Mouse (Mus musculus) heart, embryonic 11.5 days (tissue): ENCODE measurements at regions not wholly inside any gene's neighbourhood (a gene's known extent, or its start where the extent isn't known, plus 50 kb on each side); places are given as distances from the start of the nearest gene placed in this dataset.

ENCODE experiments used
- ATAC-seq: fragments of 200-750 bp; cut with Nextera tagmentation; replicated peaks from 2 replicates; pipeline ENCODE4 v1.8.0; 2017; ENCODE audit warnings: moderate library complexity; ENCODE audit not compliant: insufficient number of reproducible peaks, low FRiP score, low TSS enrichment
- H3K27ac ChIP-seq: fragments of 300-500 bp; sonication (generic); 2 replicates; pipeline ENCODE4 v1.5.1; 2014; ENCODE audit warnings: mild to moderate bottlenecking, low read depth, low read length
- H3K27me3 ChIP-seq: fragments of 300-500 bp; sonication (generic); 2 replicates; pipeline ENCODE4 v1.6.1; 2014; ENCODE audit warnings: mild to moderate bottlenecking, low read length, mixed read lengths; ENCODE audit not compliant: control insufficient read depth, insufficient read depth
- H3K36me3 ChIP-seq: fragments of 300-500 bp; sonication (generic); 2 replicates; pipeline ENCODE4 v1.6.1; 2014; ENCODE audit warnings: mild to moderate bottlenecking, low read length, moderate library complexity, mixed read lengths; ENCODE audit not compliant: control insufficient read depth, insufficient read depth
- H3K4me1 ChIP-seq: fragments of 300-500 bp; sonication (generic); 2 replicates; pipeline ENCODE4 v1.6.1; 2014; ENCODE audit warnings: low read length; ENCODE audit not compliant: control insufficient read depth, insufficient read depth
- H3K4me2 ChIP-seq: fragments of 300-500 bp; sonication (generic); 2 replicates; pipeline ENCODE4 v1.6.1; 2014; ENCODE audit warnings: mild to moderate bottlenecking, moderate library complexity
- H3K4me3 ChIP-seq: fragments of 300-500 bp; sonication (generic); 2 replicates; pipeline ENCODE4 v1.5.1; 2014; ENCODE audit warnings: low read depth, low read length
- H3K9ac ChIP-seq: fragments of 300-500 bp; sonication (generic); 2 replicates; pipeline ENCODE4 v1.6.1; 2014; ENCODE audit warnings: mild to moderate bottlenecking, low read depth, low read length, moderate library complexity
- H3K9me3 ChIP-seq: fragments of 300-500 bp; sonication (generic); replicated peaks from 2 replicates; pipeline ENCODE4 v1.6.1; 2016; ENCODE audit warnings: low read length; ENCODE audit not compliant: control insufficient read depth
- WGBS: fragments of 180-500 bp; shearing (Covaris S2); extraction: QIAGEN DNeasy Blood & Tissue Kit; methylation state at CpG from one replicate; pipeline ENCODE4 v1.1.7; 2014; ENCODE audit not compliant: insufficient replicate concordance; 5-methylcytosine and 5-hydroxymethylcytosine counted together

GRCm38 (mm10) chr13:31194971-31195370 is 221.0 kb downstream of the Gm5447 start:
- H3K36me3 ChIP-seq: no peaks in the 10 kb centered on the region
- no peak for ATAC-seq
- H3K9ac ChIP-seq: no peak overlapping the region
- 69% methylated on average over 3 of the region's 3 CpGs for WGBS
- no peaks in the 10 kb centered on the region for H3K4me1 ChIP-seq
- no peak overlapping the region for H3K4me2 ChIP-seq
- H3K4me3 ChIP-seq: no peak overlapping the region
- no peaks in the 10 kb centered on the region for H3K9me3 ChIP-seq
- no peaks in the 10 kb centered on the region for H3K27me3 ChIP-seq
- no peak overlapping the region for H3K27ac ChIP-seq

- Histone ChIP-seq H3K9me3 (no peaks in the 10 kb centered on the region), H3K27me3 (no peaks in the 10 kb centered on the region), H3K36me3 (no peaks in the 10 kb centered on the region), H3K4me3 (no peak overlapping the region), H3K4me2 (no peak overlapping the region), H3K4me1 (no peaks in the 10 kb centered on the region), H3K27ac (no peak overlapping the region), H3K9ac (no peak overlapping the region)
- no peak for ATAC-seq
- WGBS: 73% methylated on average over 2 of the region's 2 CpGs
Observed at GRCm38 (mm10) chr13:31196546-31196945, 222.5 kb downstream of the Gm5447 start.

GRCm38 (mm10) chr13:31197593-31197992 is 223.6 kb downstream of the Gm5447 start:
- no peak overlapping the region for H3K9ac ChIP-seq
- no peaks in the 10 kb centered on the region for H3K36me3 ChIP-seq
- no peak overlapping the region for H3K4me3 ChIP-seq
- no peaks in the 10 kb centered on the region for H3K4me1 ChIP-seq
- no peak overlapping the region for H3K4me2 ChIP-seq
- WGBS: 59% methylated on average over 2 of the region's 2 CpGs
- ATAC-seq: no peak
- H3K27me3 ChIP-seq: no peaks in the 10 kb centered on the region
- no peaks in the 10 kb centered on the region for H3K9me3 ChIP-seq
- H3K27ac ChIP-seq: no peak overlapping the region

- H3K4me3 ChIP-seq: no peak overlapping the region
- ATAC-seq: no peak
- H3K36me3 ChIP-seq: no peaks in the 10 kb centered on the region
- no peaks in the 10 kb centered on the region for H3K9me3 ChIP-seq
- H3K27me3 ChIP-seq: no peaks in the 10 kb centered on the region
- no peaks in the 10 kb centered on the region for H3K4me1 ChIP-seq
- 96% methylated on average over 1 of the region's 1 CpGs for WGBS
- no peak overlapping the region for H3K4me2 ChIP-seq
- H3K9ac ChIP-seq: no peak overlapping the region
- no peak overlapping the region for H3K27ac ChIP-seq
Observed at GRCm38 (mm10) chr13:31199384-31199783, 225.4 kb downstream of the Gm5447 start.

GRCm38 (mm10) chr13:31204068-31204467 is 230.1 kb downstream of the Gm5447 start:
- ATAC-seq: no peak
- Histone ChIP-seq H3K36me3 (no peaks in the 10 kb centered on the region), H3K27ac (no peak overlapping the region), H3K9me3 (no peaks in the 10 kb centered on the region), H3K4me1 (no peaks in the 10 kb centered on the region), H3K4me3 (no peak overlapping the region), H3K27me3 (peaks cover 9% of the 10 kb centered on the region; the same call in 1 of the 2 replicates), H3K9ac (no peak overlapping the region), H3K4me2 (no peak overlapping the region)
- WGBS: 75% methylated on average over 6 of the region's 6 CpGs

- Histone ChIP-seq H3K4me3 (no peak overlapping the region), H3K9me3 (no peaks in the 10 kb centered on the region), H3K9ac (no peak overlapping the region), H3K27me3 (peaks cover 12% of the 10 kb centered on the region; the same call in 1 of the 2 replicates), H3K27ac (no peak overlapping the region), H3K4me1 (no peaks in the 10 kb centered on the region), H3K36me3 (no peaks in the 10 kb centered on the region), H3K4me2 (no peak overlapping the region)
- no peak for ATAC-seq
- 64% methylated on average over 5 of the region's 5 CpGs for whole genome bisulfite sequencing
Observed at GRCm38 (mm10) chr13:31206381-31206780, 232.4 kb downstream of the Gm5447 start.

GRCm38 (mm10) chr13:31207709-31208108 is 233.7 kb downstream of the Gm5447 start:
- Histone ChIP-seq H3K9ac (no peak overlapping the region), H3K4me2 (no peak overlapping the region), H3K4me3 (no peak overlapping the region), H3K9me3 (no peaks in the 10 kb centered on the region), H3K36me3 (no peaks in the 10 kb centered on the region), H3K4me1 (no peaks in the 10 kb centered on the region), H3K27me3 (peaks cover 12% of the 10 kb centered on the region; the same call in 1 of the 2 replicates), H3K27ac (no peak overlapping the region)
- 23% methylated on average over 5 of the region's 5 CpGs for WGBS
- ATAC-seq: no peak

GRCm38 (mm10) chr13:31223016-31223415 is 249.0 kb downstream of the Gm5447 start:
- Histone ChIP-seq H3K27ac (no peak overlapping the region), H3K27me3 (no peaks in the 10 kb centered on the region), H3K9me3 (no peaks in the 10 kb centered on the region), H3K9ac (no peak overlapping the region), H3K4me2 (no peak overlapping the region), H3K4me3 (no peak overlapping the region), H3K36me3 (no peaks in the 10 kb centered on the region), H3K4me1 (no peaks in the 10 kb centered on the region)
- WGBS: 76% methylated on average over 2 of the region's 2 CpGs
- no peak for ATAC-seq

- no peaks in the 10 kb centered on the region for H3K36me3 ChIP-seq
- H3K4me3 ChIP-seq: no peak overlapping the region
- H3K4me1 ChIP-seq: no peaks in the 10 kb centered on the region
- no peak overlapping the region for H3K27ac ChIP-seq
- no peaks in the 10 kb centered on the region for H3K9me3 ChIP-seq
- no peaks in the 10 kb centered on the region for H3K27me3 ChIP-seq
- H3K9ac ChIP-seq: no peak overlapping the region
- 92% methylated on average over 6 of the region's 6 CpGs for WGBS
- H3K4me2 ChIP-seq: no peak overlapping the region
- no peak for ATAC-seq
Observed at GRCm38 (mm10) chr13:31240546-31240945, 266.5 kb downstream of the Gm5447 start.
